Mouse (Mus musculus): ENCODE data around the gene Chadl. TPM values are rescaled to one million over a fixed set of nuclear protein-coding genes. Genes with fewer than 3 reads are reported as not detected.

The Chadl gene
- not detected for polyA plus RNA-seq (2014; fragmentation: Illumina TruSeq; extraction: RNeasy Lipid Tissue Mini Kit (QIAGEN cat#74804); ENCODE audit: low read depth, low replicate concordance)

GRCm38 (mm10) chr15:81697175-81697574, at the start of gene Chadl:
Gene Chadl, minus strand, starts transcription at chr15:81697287.

GRCm38 (mm10) chr15:81744992-81745600, 48.0 kb upstream of the Chadl start, which contains the start of the genes Zc3h7b and Rangap1:
Gene Zc3h7b, plus strand, starts transcription at chr15:81745057.
Gene Rangap1, minus strand, starts transcription at chr15:81745530.

GRCm38 (mm10) chr15:81663697-81664561, 33.2 kb downstream of the Chadl start, which contains the start of gene L3mbtl2:
Gene L3mbtl2, plus strand, starts transcription at chr15:81663889.

Other genes starting within 250 kb of the Chadl start
- gene Rbx1, start 231.0 kb downstream of the Chadl start, polyA plus RNA-seq (2014; fragmentation: Illumina TruSeq; extraction: RNeasy Lipid Tissue Mini Kit (QIAGEN cat#74804); ENCODE audit: low read depth, low replicate concordance): 130 TPM
- 67.4 TPM for gene Ep300, start 111.9 kb downstream of the Chadl start, polyA plus RNA-seq (2014; fragmentation: Illumina TruSeq; extraction: RNeasy Lipid Tissue Mini Kit (QIAGEN cat#74804); ENCODE audit: low read depth, low replicate concordance)
- 1.1 TPM for gene L3mbtl2, start 33.4 kb downstream of the Chadl start, polyA plus RNA-seq (2014; fragmentation: Illumina TruSeq; extraction: RNeasy Lipid Tissue Mini Kit (QIAGEN cat#74804); ENCODE audit: low read depth, low replicate concordance)
- gene Zc3h7b, start 47.8 kb upstream of the Chadl start, polyA plus RNA-seq (2014; fragmentation: Illumina TruSeq; extraction: RNeasy Lipid Tissue Mini Kit (QIAGEN cat#74804); ENCODE audit: low read depth, low replicate concordance): 10.5 TPM
- 4.1 TPM for gene Rangap1, start 48.2 kb upstream of the Chadl start, polyA plus RNA-seq (2014; fragmentation: Illumina TruSeq; extraction: RNeasy Lipid Tissue Mini Kit (QIAGEN cat#74804); ENCODE audit: low read depth, low replicate concordance)
- 27.4 TPM for gene Tef, start 105.1 kb upstream of the Chadl start, polyA plus RNA-seq (2014; fragmentation: Illumina TruSeq; extraction: RNeasy Lipid Tissue Mini Kit (QIAGEN cat#74804); ENCODE audit: low read depth, low replicate concordance)
- 5.7 TPM for gene Tob2, start 161.5 kb upstream of the Chadl start, polyA plus RNA-seq (2014; fragmentation: Illumina TruSeq; extraction: RNeasy Lipid Tissue Mini Kit (QIAGEN cat#74804); ENCODE audit: low read depth, low replicate concordance)
- 11.7 TPM for gene Phf5a, start 174.6 kb upstream of the Chadl start, polyA plus RNA-seq (2014; fragmentation: Illumina TruSeq; extraction: RNeasy Lipid Tissue Mini Kit (QIAGEN cat#74804); ENCODE audit: low read depth, low replicate concordance)
- gene Aco2, start 175.0 kb upstream of the Chadl start, polyA plus RNA-seq (2014; fragmentation: Illumina TruSeq; extraction: RNeasy Lipid Tissue Mini Kit (QIAGEN cat#74804); ENCODE audit: low read depth, low replicate concordance): 165 TPM
- gene Polr3h, start 229.0 kb upstream of the Chadl start, polyA plus RNA-seq (2014; fragmentation: Illumina TruSeq; extraction: RNeasy Lipid Tissue Mini Kit (QIAGEN cat#74804); ENCODE audit: low read depth, low replicate concordance): 1.9 TPM
- 0.16 TPM for gene Csdc2, start 239.5 kb upstream of the Chadl start, polyA plus RNA-seq (2014; fragmentation: Illumina TruSeq; extraction: RNeasy Lipid Tissue Mini Kit (QIAGEN cat#74804); ENCODE audit: low read depth, low replicate concordance)